In genomic region chr7:134007942-134008361, GRCm38 (mm10) we compare ENCODE assay signal across 15 mouse cellular contexts.
"Had no signal": no experiment of that assay in that cellular context is flagged by ENCODE, and none has a peak within 500 bp of the region (broad histone marks: within the 10 kb centered on the region; RNA-seq: fewer than 3 reads in every experiment).

No protein-coding gene starts in this region.

- H3K27ac ChIP-seq: kidney, postnatal 0 days; limb, embryonic 13.5 days; liver, embryonic 14.5 days; midbrain, embryonic 13.5 days; neural tube, embryonic 12.5 days had no signal

- H3K9me3 ChIP-seq: midbrain, embryonic 13.5 days; neural tube, embryonic 12.5 days had no signal

- H3K9ac ChIP-seq: limb, embryonic 13.5 days; liver, embryonic 14.5 days; midbrain, embryonic 13.5 days; neural tube, embryonic 12.5 days had no signal

- H3K4me3 ChIP-seq: limb, embryonic 13.5 days; midbrain, embryonic 13.5 days; neural tube, embryonic 12.5 days had no signal

- DNase-seq: kidney, postnatal 36 days; layer of hippocampus, adult 9-11 months; layer of hippocampus, postnatal 36 days; left cerebral cortex, postnatal 4 days; lung, adult 18-20 months; lung, postnatal 14 days; right cerebral cortex, postnatal 4 days; spleen, adult 18-20 months; thymus, adult 18-20 months; thymus, postnatal 14 days had no signal

- H3K4me1 ChIP-seq: limb, embryonic 13.5 days; midbrain, embryonic 13.5 days; neural tube, embryonic 12.5 days had no signal

- H3K27me3 ChIP-seq: limb, embryonic 13.5 days; midbrain, embryonic 13.5 days; neural tube, embryonic 12.5 days had no signal

- H3K36me3 ChIP-seq: midbrain, embryonic 13.5 days; neural tube, embryonic 12.5 days had no signal

- H3K4me2 ChIP-seq: limb, embryonic 13.5 days; midbrain, embryonic 13.5 days; neural tube, embryonic 12.5 days had no signal

- ATAC-seq: midbrain, embryonic 13.5 days had no signal
